Mouse (Mus musculus) embryonic facial prominence, embryonic 14.5 days (tissue): Measurements from ENCODE around the gene Cnot1. TPM values are rescaled to one million over a fixed set of nuclear protein-coding genes. Genes with fewer than 3 reads are reported as not detected.

Source experiments
- ATAC-seq: fragments of 200-750 bp; cut with Nextera tagmentation; 2 replicates; pipeline ENCODE4 v1.8.0; 2017; ENCODE audit warnings: low read depth, moderate number of reproducible peaks, moderate TSS enrichment
- DNase-seq: peaks from one replicate; pipeline ENCODE4 v3.0.0-alpha.2; 2015; ENCODE audit warnings: low spot score
- H3K27ac ChIP-seq: fragments of 300-500 bp; sonication (generic); replicated peaks from 2 replicates; pipeline ENCODE4 v1.5.1; 2014; ENCODE audit warnings: low read depth, mild to moderate bottlenecking, low read length, moderate library complexity
- H3K27me3 ChIP-seq: fragments of 300-500 bp; sonication (generic); replicated peaks from 2 replicates; pipeline ENCODE4 v1.6.1; 2014; ENCODE audit warnings: low read length; ENCODE audit not compliant: control insufficient read depth, insufficient read depth
- H3K36me3 ChIP-seq: fragments of 300-500 bp; sonication (generic); 2 replicates; pipeline ENCODE4 v1.6.1; 2014; ENCODE audit warnings: low read length, mixed read lengths; ENCODE audit not compliant: control insufficient read depth, insufficient read depth
- H3K4me1 ChIP-seq: fragments of 300-500 bp; sonication (generic); 2 replicates; pipeline ENCODE4 v1.6.1; 2014; ENCODE audit warnings: antibody characterized with exemption, low read length; ENCODE audit not compliant: control insufficient read depth, insufficient read depth
- H3K4me2 ChIP-seq: fragments of 300-500 bp; sonication (generic); 2 replicates; pipeline ENCODE4 v1.6.1; 2014; ENCODE audit warnings: low read depth, mild to moderate bottlenecking, low read length, moderate library complexity, mixed read lengths
- H3K4me3 ChIP-seq: fragments of 300-500 bp; sonication (generic); 2 replicates; pipeline ENCODE4 v1.5.1; 2014; ENCODE audit warnings: low read depth, mild to moderate bottlenecking, low read length
- H3K9ac ChIP-seq: fragments of 300-500 bp; sonication (generic); 2 replicates; pipeline ENCODE4 v1.6.1; 2014; ENCODE audit warnings: low read depth, mild to moderate bottlenecking, low read length, moderate library complexity, mixed read lengths
- H3K9me3 ChIP-seq: fragments of 300-500 bp; sonication (generic); 2 replicates; pipeline ENCODE4 v1.6.1; 2016; ENCODE audit warnings: low read length; ENCODE audit not compliant: control insufficient read depth
- WGBS: fragments of 180-500 bp; shearing (Covaris S2); extraction: QIAGEN DNeasy Blood & Tissue Kit; methylation state at CpG from one replicate; pipeline ENCODE4 v1.1.7; 2014; 5-methylcytosine and 5-hydroxymethylcytosine counted together
- polyA plus RNA-seq: library from polyadenylated mRNA; unstranded; fragments of >200 nt; fragmentation: Nextera tagmentation; extraction: Ambion mirVana; gene quantifications from 2 replicates; pipeline ENCODE4 v1.2.1, GENCODE M21; 2014

Gene Cnot1
- polyA plus RNA-seq, 1 experiment from 2014 or later = 75.4 TPM

DNA sequence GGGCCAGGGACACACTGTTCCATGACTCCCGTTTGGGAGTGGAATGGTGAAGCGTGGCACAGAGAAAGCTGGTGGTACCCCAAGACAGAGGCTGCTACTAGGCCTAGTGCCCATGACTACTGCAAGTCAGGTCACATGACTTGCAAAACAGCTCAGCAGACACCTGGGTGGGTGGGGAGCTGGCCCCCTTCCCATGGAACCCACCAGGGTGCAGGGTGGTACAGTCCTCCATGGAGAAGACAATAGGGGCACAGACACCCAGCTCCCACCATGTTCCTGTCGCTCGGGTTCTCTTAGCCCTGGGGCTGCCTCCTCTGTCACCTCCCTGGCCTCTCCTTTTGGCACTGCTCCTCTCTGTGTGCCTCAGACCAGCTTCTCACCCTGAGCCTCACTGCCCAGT is 105.5 kb downstream of the Cnot1 start:
- Histone ChIP-seq H3K36me3 (no peaks in the 10 kb centered on the region; the same call in 1 of the 2 replicates), H3K27me3 (peaks cover 16% of the 10 kb centered on the region; the same call in 1 of the 2 replicates), H3K4me3 (no peak overlapping the region), H3K9ac (no peak overlapping the region), H3K4me1 (no peaks in the 10 kb centered on the region; the same call in 1 of the 2 replicates), H3K9me3 (no peaks in the 10 kb centered on the region), H3K4me2 (no peak overlapping the region), H3K27ac (no peak overlapping the region)
- 73% methylated on average over 4 of the region's 4 CpGs for WGBS
- no peak for ATAC-seq
- no peak for DNase-seq

DNA sequence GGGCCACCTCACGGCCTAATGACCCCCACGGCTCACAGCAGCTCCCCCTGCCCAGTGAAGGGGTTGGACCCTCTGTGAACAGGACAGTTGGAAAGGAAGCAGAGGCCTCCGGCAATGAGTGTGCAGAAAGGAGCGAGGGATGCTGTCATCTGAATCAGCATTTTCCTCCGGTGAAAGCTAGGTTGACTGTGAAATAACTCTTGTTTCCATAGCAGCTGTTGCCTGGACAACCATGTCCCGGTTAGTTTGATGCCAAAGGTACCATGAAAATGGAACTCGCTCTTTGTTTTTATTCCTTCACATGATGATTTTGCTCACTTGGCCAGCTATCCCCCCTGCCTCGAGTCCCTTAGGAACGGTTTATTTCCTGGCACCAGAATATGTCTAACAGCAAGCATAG is 107.0 kb downstream of the Cnot1 start:
- H3K9me3 ChIP-seq = no peaks in the 10 kb centered on the region
- H3K4me1 ChIP-seq = no peaks in the 10 kb centered on the region; the same call in 1 of the 2 replicates
- H3K4me3 ChIP-seq = no peak overlapping the region
- no peaks in the 10 kb centered on the region for H3K36me3 ChIP-seq
- WGBS = 58% methylated on average over 9 of the region's 9 CpGs
- H3K27me3 ChIP-seq = peaks cover 29% of the 10 kb centered on the region
- no peak overlapping the region for H3K4me2 ChIP-seq
- H3K27ac ChIP-seq = no peak overlapping the region
- DNase-seq = no peak
- no peak for ATAC-seq
- no peak overlapping the region for H3K9ac ChIP-seq

DNA sequence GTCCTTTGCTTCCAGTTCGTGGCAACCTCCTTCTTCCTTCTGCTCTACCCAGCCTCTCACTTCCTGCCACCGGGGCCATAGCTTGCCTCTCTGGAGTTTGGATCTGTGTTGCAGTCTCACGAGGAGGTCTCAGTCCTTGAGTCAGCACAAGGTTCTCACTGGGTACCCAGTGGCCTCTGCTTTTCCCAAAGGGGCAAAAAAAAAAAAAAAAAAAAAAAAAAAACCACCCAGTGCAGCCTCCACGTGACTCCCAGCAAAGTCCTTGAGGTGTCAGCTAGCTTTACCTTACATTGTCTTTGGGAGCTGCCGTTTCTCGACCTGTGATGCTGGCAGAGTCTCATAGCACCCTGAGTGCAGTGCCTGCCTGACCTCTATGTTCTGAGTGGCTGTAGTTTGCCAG is 109.1 kb downstream of the Cnot1 start:
- 37% methylated on average over 5 of the region's 6 CpGs for WGBS
- no peaks in the 10 kb centered on the region for H3K4me1 ChIP-seq
- no peak for ATAC-seq
- peaks cover 40% of the 10 kb centered on the region for H3K27me3 ChIP-seq
- no peak overlapping the region for H3K4me2 ChIP-seq
- H3K27ac ChIP-seq = no peak overlapping the region
- no peak overlapping the region for H3K9ac ChIP-seq
- no peak for DNase-seq
- H3K4me3 ChIP-seq = no peak overlapping the region
- H3K9me3 ChIP-seq = no peaks in the 10 kb centered on the region
- H3K36me3 ChIP-seq = no peaks in the 10 kb centered on the region

DNA sequence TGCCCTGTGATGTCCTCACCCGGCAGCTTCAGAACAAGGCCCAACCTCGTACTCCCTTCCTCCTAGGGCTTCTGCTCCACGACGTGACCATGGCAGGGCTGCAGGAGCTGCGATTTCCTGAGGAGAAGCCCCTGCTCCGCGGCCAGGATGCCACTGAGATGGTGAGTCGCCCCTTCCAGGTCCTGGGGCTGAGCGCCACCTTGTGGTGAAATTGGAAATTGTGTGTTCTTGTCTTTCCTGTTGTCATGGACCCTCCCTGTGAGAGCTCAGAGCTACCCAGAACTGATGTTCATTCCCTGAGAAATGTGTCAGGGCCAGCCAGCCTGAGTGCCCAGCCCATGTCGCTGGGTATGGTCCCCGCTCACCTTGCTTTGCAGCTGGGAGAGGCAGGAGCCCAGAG is 110.1 kb downstream of the Cnot1 start:
- Histone ChIP-seq H3K4me2 (peak overlapping the region; percentile 46), H3K9ac (no peak overlapping the region), H3K27me3 (peaks cover 42% of the 10 kb centered on the region), H3K9me3 (no peaks in the 10 kb centered on the region), H3K4me3 (no peak overlapping the region), H3K27ac (no peak overlapping the region), H3K4me1 (no peaks in the 10 kb centered on the region), H3K36me3 (no peaks in the 10 kb centered on the region)
- DNase-seq (peak; percentile 88), ATAC-seq (peak; percentile 82)
- WGBS = under 1% methylated on average over 11 of the region's 11 CpGs

DNA sequence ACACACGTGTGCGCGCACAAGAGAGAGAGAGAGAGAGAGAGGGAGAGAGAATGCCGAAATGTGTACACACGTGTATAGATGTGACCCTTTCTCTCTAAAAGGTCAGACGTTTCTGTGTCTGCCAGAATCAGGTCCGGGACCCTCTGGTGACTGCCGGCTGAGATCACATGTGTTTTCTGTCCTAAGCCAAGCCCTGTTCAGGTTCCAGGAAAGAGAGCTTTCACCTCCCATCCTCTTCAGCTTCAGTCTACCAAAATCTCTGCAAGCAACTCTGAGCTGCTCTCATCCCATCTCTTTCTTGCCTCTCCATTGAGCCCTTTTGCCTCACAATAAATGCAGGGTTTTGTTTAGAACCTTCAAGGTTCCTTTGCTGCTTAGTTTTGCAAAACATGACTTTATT is 110.6 kb downstream of the Cnot1 start:
- no peaks in the 10 kb centered on the region for H3K36me3 ChIP-seq
- no peak for ATAC-seq
- H3K9ac ChIP-seq = no peak overlapping the region
- H3K4me2 ChIP-seq = peak overlapping the region; percentile 46
- H3K27ac ChIP-seq = no peak overlapping the region
- no peaks in the 10 kb centered on the region for H3K4me1 ChIP-seq
- DNase-seq = no peak
- H3K27me3 ChIP-seq = peaks cover 42% of the 10 kb centered on the region
- H3K9me3 ChIP-seq = no peaks in the 10 kb centered on the region
- 55% methylated on average over 7 of the region's 8 CpGs for WGBS
- H3K4me3 ChIP-seq = no peak overlapping the region

DNA sequence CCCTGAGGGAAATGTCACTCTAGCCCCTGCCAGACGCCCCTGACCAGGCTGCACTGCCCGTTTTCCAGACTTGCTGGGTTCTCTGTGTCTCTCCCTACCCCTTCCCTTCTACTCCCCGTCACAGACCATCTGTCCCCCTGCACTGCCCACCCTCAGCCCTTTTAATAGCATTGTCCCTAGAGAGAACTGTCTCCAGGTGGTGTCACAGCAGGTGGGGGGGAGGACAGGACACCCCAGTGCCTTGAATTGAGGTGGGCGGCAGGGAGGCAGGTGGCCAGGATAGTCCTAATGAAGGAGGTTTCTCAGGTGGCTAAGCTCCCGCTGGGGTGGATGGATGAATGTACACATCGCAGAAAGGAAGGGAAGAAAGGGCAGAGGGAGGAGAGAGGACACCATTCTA is 112.6 kb downstream of the Cnot1 start:
- peak; percentile 37; the same call in 1 of the 2 replicates for ATAC-seq

DNA sequence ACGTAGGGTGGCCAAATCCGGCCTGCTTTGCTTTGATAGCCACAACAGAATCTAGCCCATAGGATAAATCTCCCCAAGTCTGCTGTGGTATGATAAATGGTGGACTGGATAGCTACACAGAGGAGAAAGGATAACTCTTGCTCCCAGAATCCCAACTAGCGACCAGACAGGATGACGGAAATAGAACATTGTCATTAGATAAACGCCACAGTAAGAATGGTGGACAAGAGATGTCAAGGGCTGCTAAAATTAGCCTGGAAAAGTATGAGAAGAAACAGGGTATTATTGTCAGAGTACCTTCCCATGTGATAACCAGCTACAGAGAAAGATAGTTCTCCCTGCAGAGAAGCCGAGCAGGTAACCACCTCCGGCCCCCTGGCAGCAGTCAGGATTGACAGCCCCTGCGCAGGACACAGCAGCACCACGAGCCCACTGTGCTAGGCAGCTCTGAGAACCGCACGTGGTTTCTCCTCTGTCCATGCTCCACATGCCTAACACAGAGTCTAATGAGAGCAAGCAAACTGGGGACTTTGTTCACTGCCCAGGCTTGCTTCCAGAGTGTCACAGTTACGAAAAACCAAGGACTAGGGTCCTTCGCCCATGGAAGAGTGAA is 116.2 kb downstream of the Cnot1 start:
- DNase-seq (no peak), ATAC-seq (no peak)
- H3K9me3 ChIP-seq = no peaks in the 10 kb centered on the region
- H3K27me3 ChIP-seq = peaks cover 22% of the 10 kb centered on the region
- H3K4me2 ChIP-seq = no peak overlapping the region
- H3K4me3 ChIP-seq = no peak overlapping the region
- no peaks in the 10 kb centered on the region for H3K36me3 ChIP-seq
- WGBS = 73% methylated on average over 13 of the region's 13 CpGs
- no peak overlapping the region for H3K9ac ChIP-seq
- no peak overlapping the region for H3K27ac ChIP-seq
- H3K4me1 ChIP-seq = no peaks in the 10 kb centered on the region

More for the DNA sequence above, 112.6 kb downstream of the Cnot1 start:
- no peak overlapping the region for H3K27ac ChIP-seq
- no peak overlapping the region for H3K4me3 ChIP-seq
- no peak overlapping the region for H3K9ac ChIP-seq
- H3K36me3 ChIP-seq = no peaks in the 10 kb centered on the region
- no peaks in the 10 kb centered on the region for H3K9me3 ChIP-seq
- DNase-seq = no peak
- H3K4me2 ChIP-seq = no peak overlapping the region
- no peaks in the 10 kb centered on the region for H3K4me1 ChIP-seq
- WGBS = 15% methylated on average over 6 of the region's 6 CpGs
- H3K27me3 ChIP-seq = peaks cover 42% of the 10 kb centered on the region

DNA sequence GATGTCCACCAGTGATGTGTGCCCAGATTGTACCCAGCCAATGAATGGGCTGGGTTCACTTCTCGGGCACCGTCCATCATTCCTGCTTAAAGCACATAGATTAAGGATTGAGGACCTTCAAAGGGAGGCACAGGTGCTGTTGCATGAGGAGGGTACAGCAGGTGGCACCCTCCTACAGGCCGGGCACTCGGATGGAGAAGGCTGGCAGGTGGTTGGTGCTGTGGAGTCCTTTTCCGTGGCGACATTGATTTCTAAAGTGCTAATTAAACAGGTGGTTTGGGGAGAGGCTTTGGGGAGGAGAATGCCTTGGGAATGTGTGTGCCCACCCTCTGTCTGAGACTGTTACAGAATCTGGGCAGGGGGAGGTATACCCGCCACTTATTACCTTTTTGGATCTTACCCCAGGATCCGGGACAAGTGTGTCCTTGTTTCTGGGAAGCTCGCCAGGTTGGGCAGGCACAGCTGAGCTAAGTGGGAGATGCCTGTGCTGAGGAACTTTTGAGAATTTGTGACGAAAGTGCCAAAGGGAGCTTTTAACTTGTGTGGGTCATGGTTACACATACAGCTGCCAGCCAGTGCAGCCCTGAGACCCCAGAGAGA is 119.1 kb downstream of the Cnot1 start:
- 63% methylated on average over 10 of the region's 10 CpGs for WGBS
- no peaks in the 10 kb centered on the region for H3K9me3 ChIP-seq
- DNase-seq = no peak
- ATAC-seq = peak; percentile 56; the same call in 1 of the 2 replicates
- H3K27ac ChIP-seq = no peak overlapping the region
- H3K27me3 ChIP-seq = peaks cover 5% of the 10 kb centered on the region; the same call in 1 of the 2 replicates
- H3K4me1 ChIP-seq = no peaks in the 10 kb centered on the region
- no peak overlapping the region for H3K9ac ChIP-seq
- H3K4me2 ChIP-seq = no peak overlapping the region
- H3K36me3 ChIP-seq = no peaks in the 10 kb centered on the region
- no peak overlapping the region for H3K4me3 ChIP-seq
